Mouse (Mus musculus): ENCODE measurements around the gene Trio. TPM values are rescaled to one million over a fixed set of nuclear protein-coding genes. Genes with fewer than 3 reads are reported as not detected.

Trio gene
- polyA plus RNA-seq, 1 experiment = 47.5 TPM

GRCm38 (mm10) chr15:27814677-27815391, 210.8 kb downstream of the Trio start:
- 66% methylated on average over 6 of the region's 6 CpGs for WGBS
- no peak for DNase-seq
- TF ChIP-seq POLR2A (IDR thresholded peaks at IDR 0.05; ENCODE audit: borderline replicate concordance, extremely low read depth, low read depth, low read length) (no peak), CTCF (IDR thresholded peaks at IDR 0.05; ENCODE audit: insufficient read depth, low read length) (no peak)
- no peak overlapping the region for H3K4me3 ChIP-seq (replicated peaks; ENCODE audit: extremely low read depth, low read depth, low read length)
- no peaks in the 10 kb centered on the region for H3K4me1 ChIP-seq (ENCODE audit: control insufficient read depth, insufficient read depth, low read length)

- DNase-seq = no peak
- 72% methylated on average over 12 of the region's 12 CpGs for WGBS
- Histone ChIP-seq H3K4me3 (replicated peaks; ENCODE audit: extremely low read depth, low read depth, low read length) (no peak overlapping the region), H3K4me1 (ENCODE audit: control insufficient read depth, insufficient read depth, low read length) (no peaks in the 10 kb centered on the region)
- TF ChIP-seq CTCF (IDR thresholded peaks at IDR 0.05; ENCODE audit: insufficient read depth, low read length) (no peak), POLR2A (IDR thresholded peaks at IDR 0.05; ENCODE audit: borderline replicate concordance, extremely low read depth, low read depth, low read length) (no peak)
These were observed 214.7 kb downstream of the Trio start for GRCm38 (mm10) chr15:27810793-27811488.

- 40% methylated on average over 7 of the region's 7 CpGs for WGBS
- DNase-seq = no peak
- no peaks in the 10 kb centered on the region for H3K4me1 ChIP-seq (ENCODE audit: control insufficient read depth, insufficient read depth, low read length)
- no peak overlapping the region for H3K4me3 ChIP-seq (replicated peaks; ENCODE audit: extremely low read depth, low read depth, low read length)
- no peak for TF ChIP-seq CTCF (IDR thresholded peaks at IDR 0.05; ENCODE audit: insufficient read depth, low read length)
- TF ChIP-seq POLR2A (IDR thresholded peaks at IDR 0.05; ENCODE audit: borderline replicate concordance, extremely low read depth, low read depth, low read length) = no peak
These were observed 215.4 kb downstream of the Trio start for GRCm38 (mm10) chr15:27810262-27810661.

GRCm38 (mm10) chr15:27808596-27809276, 216.9 kb downstream of the Trio start:
- Histone ChIP-seq H3K4me1 (ENCODE audit: control insufficient read depth, insufficient read depth, low read length) (no peaks in the 10 kb centered on the region), H3K4me3 (replicated peaks; ENCODE audit: extremely low read depth, low read depth, low read length) (no peak overlapping the region)
- DNase-seq = no peak
- WGBS = 64% methylated on average over 5 of the region's 5 CpGs
- TF ChIP-seq CTCF (IDR thresholded peaks at IDR 0.05; ENCODE audit: insufficient read depth, low read length) (no peak), POLR2A (IDR thresholded peaks at IDR 0.05; ENCODE audit: borderline replicate concordance, extremely low read depth, low read depth, low read length) (no peak)

GRCm38 (mm10) chr15:27806219-27806618, 219.4 kb downstream of the Trio start:
- H3K4me1 ChIP-seq (ENCODE audit: control insufficient read depth, insufficient read depth, low read length) = peaks cover under 1% of the 10 kb centered on the region
- 50% methylated on average over 10 of the region's 10 CpGs for WGBS
- H3K4me3 ChIP-seq (replicated peaks; ENCODE audit: extremely low read depth, low read depth, low read length) = no peak overlapping the region
- DNase-seq = peak; percentile 35
- no peak for TF ChIP-seq CTCF (IDR thresholded peaks at IDR 0.05; ENCODE audit: insufficient read depth, low read length)

GRCm38 (mm10) chr15:27805654-27806053, 220.0 kb downstream of the Trio start:
- TF ChIP-seq CTCF (IDR thresholded peaks at IDR 0.05; ENCODE audit: insufficient read depth, low read length) (no peak), POLR2A (IDR thresholded peaks at IDR 0.05; ENCODE audit: borderline replicate concordance, extremely low read depth, low read depth, low read length) (no peak)
- Histone ChIP-seq H3K4me1 (ENCODE audit: control insufficient read depth, insufficient read depth, low read length) (peaks cover 3% of the 10 kb centered on the region), H3K4me3 (replicated peaks; ENCODE audit: extremely low read depth, low read depth, low read length) (no peak overlapping the region)
- 89% methylated on average over 16 of the region's 16 CpGs for WGBS
- no peak for DNase-seq

GRCm38 (mm10) chr15:27804447-27804846, 221.2 kb downstream of the Trio start:
- no peak for DNase-seq
- peaks cover 3% of the 10 kb centered on the region for H3K4me1 ChIP-seq (ENCODE audit: control insufficient read depth, insufficient read depth, low read length)
- H3K4me3 ChIP-seq (replicated peaks; ENCODE audit: extremely low read depth, low read depth, low read length) = no peak overlapping the region
- WGBS = 85% methylated on average over 14 of the region's 14 CpGs
- TF ChIP-seq POLR2A (IDR thresholded peaks at IDR 0.05; ENCODE audit: borderline replicate concordance, extremely low read depth, low read depth, low read length) (no peak), CTCF (IDR thresholded peaks at IDR 0.05; ENCODE audit: insufficient read depth, low read length) (no peak)

- H3K4me1 ChIP-seq (ENCODE audit: control insufficient read depth, insufficient read depth, low read length) = peaks cover 3% of the 10 kb centered on the region
- TF ChIP-seq CTCF (IDR thresholded peaks at IDR 0.05; ENCODE audit: insufficient read depth, low read length) (no peak), POLR2A (IDR thresholded peaks at IDR 0.05; ENCODE audit: borderline replicate concordance, extremely low read depth, low read depth, low read length) (no peak)
- no peak for DNase-seq
- no peak overlapping the region for H3K4me3 ChIP-seq (replicated peaks; ENCODE audit: extremely low read depth, low read depth, low read length)
- 74% methylated on average over 18 of the region's 18 CpGs for WGBS
These were observed 221.9 kb downstream of the Trio start for GRCm38 (mm10) chr15:27803568-27804345.

- H3K4me3 ChIP-seq (replicated peaks; ENCODE audit: extremely low read depth, low read depth, low read length) = no peak overlapping the region
- DNase-seq = no peak
- WGBS = 64% methylated on average over 12 of the region's 12 CpGs
- no peak for TF ChIP-seq POLR2A (IDR thresholded peaks at IDR 0.05; ENCODE audit: borderline replicate concordance, extremely low read depth, low read depth, low read length)
- no peak for TF ChIP-seq CTCF (IDR thresholded peaks at IDR 0.05; ENCODE audit: insufficient read depth, low read length)
- H3K4me1 ChIP-seq (ENCODE audit: control insufficient read depth, insufficient read depth, low read length) = peaks cover 3% of the 10 kb centered on the region
These were observed 223.4 kb downstream of the Trio start for GRCm38 (mm10) chr15:27802243-27802642.
